Mouse (Mus musculus) forebrain, embryonic 16.5 days (tissue): ENCODE results near the gene Krt12. TPM values are rescaled to one million over a fixed set of nuclear protein-coding genes. Genes with fewer than 3 reads are reported as not detected.

Experiments
- polyA plus RNA-seq: library from polyadenylated mRNA; unstranded; fragments of >200 nt; fragmentation: Nextera tagmentation; extraction: Ambion mirVana; gene quantifications from 2 replicates; pipeline ENCODE4 v1.2.1, GENCODE M21; 2015

Krt12 gene
- polyA plus RNA-seq, 1 experiment from 2014 or later, result 0.18 TPM

Other genes with a start within 250 kb of the Krt12 start
- 351 and 398 TPM in 2 replicates for gene Smarce1, start 191.2 kb downstream of the Krt12 start, polyA plus RNA-seq
- gene Krt222, start 178.2 kb downstream of the Krt12 start, polyA plus RNA-seq, result 2.6 and 3.9 TPM in 2 replicates
- 0.18 TPM in 1 of 2 replicates, not detected in the other for gene Krt24, start 137.0 kb downstream of the Krt12 start, polyA plus RNA-seq
- not detected in 2 replicates for gene Krt25, start 99.3 kb downstream of the Krt12 start, polyA plus RNA-seq
- gene Krt26, start 84.3 kb downstream of the Krt12 start, polyA plus RNA-seq, result 0.08 TPM in 1 of 2 replicates, not detected in the other
- not detected in 2 replicates for gene Krt27, start 71.2 kb downstream of the Krt12 start, polyA plus RNA-seq
- not detected in 2 replicates for gene Krt28, start 47.4 kb downstream of the Krt12 start, polyA plus RNA-seq
- 24.1 and 25.3 TPM in 2 replicates for gene Krt10, start 32.9 kb downstream of the Krt12 start, polyA plus RNA-seq
- gene Krt20, start 15.9 kb upstream of the Krt12 start, polyA plus RNA-seq, result not detected in 2 replicates
- 0.15 TPM in 1 of 2 replicates, not detected in the other for gene Krt23, start 70.9 kb upstream of the Krt12 start, polyA plus RNA-seq
- gene Krt39, start 99.1 kb upstream of the Krt12 start, polyA plus RNA-seq, result not detected in 2 replicates
- not detected in 2 replicates for gene Krt40, start 120.9 kb upstream of the Krt12 start, polyA plus RNA-seq
- gene Krtap3-3, start 128.6 kb upstream of the Krt12 start, polyA plus RNA-seq, result not detected in 2 replicates
- not detected in 2 replicates for gene Krtap3-2, start 134.6 kb upstream of the Krt12 start, polyA plus RNA-seq
- not detected in 2 replicates for gene Gm11939, start 137.2 kb upstream of the Krt12 start, polyA plus RNA-seq
- not detected in 2 replicates for gene Krtap3-1, start 144.4 kb upstream of the Krt12 start, polyA plus RNA-seq
- not detected in 2 replicates for gene Krtap1-5, start 158.8 kb upstream of the Krt12 start, polyA plus RNA-seq
- gene Krtap1-4, start 161.4 kb upstream of the Krt12 start, polyA plus RNA-seq, result not detected in 2 replicates
- gene Krtap1-3, start 169.1 kb upstream of the Krt12 start, polyA plus RNA-seq, result not detected in 2 replicates
- not detected in 2 replicates for gene Krtap9-3, start 175.8 kb upstream of the Krt12 start, polyA plus RNA-seq
- gene Gm11938, start 181.0 kb upstream of the Krt12 start, polyA plus RNA-seq, result not detected in 2 replicates
- gene Gm11937, start 187.9 kb upstream of the Krt12 start, polyA plus RNA-seq, result not detected in 2 replicates
- not detected in 2 replicates for gene Krtap2-4, start 192.6 kb upstream of the Krt12 start, polyA plus RNA-seq
- not detected in 2 replicates for gene Gm11562, start 198.2 kb upstream of the Krt12 start, polyA plus RNA-seq
- not detected in 2 replicates for gene Krtap4-1, start 206.0 kb upstream of the Krt12 start, polyA plus RNA-seq
- not detected in 2 replicates for gene Krtap4-2, start 212.8 kb upstream of the Krt12 start, polyA plus RNA-seq
- gene Krtap4-7, start 221.8 kb upstream of the Krt12 start, polyA plus RNA-seq, result not detected in 2 replicates
- gene Gm11555, start 228.0 kb upstream of the Krt12 start, polyA plus RNA-seq, result not detected in 2 replicates
- gene Gm11563, start 236.7 kb upstream of the Krt12 start, polyA plus RNA-seq, result not detected in 2 replicates
- not detected in 2 replicates for gene Krtap4-6, start 243.7 kb upstream of the Krt12 start, polyA plus RNA-seq